Mouse (Mus musculus): ENCODE results near the gene Uba52.

Uba52 gene

DNA sequence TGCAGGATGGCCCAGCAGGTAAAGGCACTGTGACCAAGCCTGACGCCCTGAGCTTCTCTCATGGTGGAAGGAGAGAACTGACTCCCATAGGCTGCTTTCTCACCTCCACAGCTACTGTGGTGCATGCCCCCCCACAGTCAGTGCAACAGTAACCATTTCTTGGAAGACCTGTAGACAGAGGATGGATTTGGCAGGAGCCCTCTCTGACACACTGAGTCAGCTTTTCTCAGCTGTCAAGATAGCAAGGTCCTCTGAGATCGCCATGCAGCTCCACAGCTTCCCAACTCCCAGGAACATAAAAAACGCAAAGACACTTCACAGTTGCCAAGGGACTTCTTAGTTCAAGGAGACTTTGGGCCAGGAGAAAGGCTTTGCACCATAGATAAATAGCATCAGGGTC lies 52.1 kb downstream of the Uba52 start:
- DNase-seq (ENCODE audit: low spot score in 2 of 2), result no peak
